Mouse (Mus musculus) forebrain, postnatal 0 days (tissue): ENCODE data around the gene Rabep1. TPM values are rescaled to one million over a fixed set of nuclear protein-coding genes. Genes with fewer than 3 reads are reported as not detected.

Experiments
- ATAC-seq: fragments of 200-750 bp; cut with Nextera tagmentation; 2 replicates; pipeline ENCODE4 v1.8.0; 2017; ENCODE audit warnings: mild to moderate bottlenecking, moderate library complexity
- DNase-seq: peaks from one replicate; pipeline ENCODE4 v3.0.0-alpha.2; 2015
- H3K27ac ChIP-seq: fragments of 300-500 bp; sonication (generic); 2 replicates; pipeline ENCODE4 v1.5.1; 2014; ENCODE audit warnings: low read depth, mild to moderate bottlenecking, antibody characterized with exemption, low read length, moderate library complexity, mixed read lengths
- H3K27me3 ChIP-seq: fragments of 300-500 bp; sonication (generic); 2 replicates; pipeline ENCODE4 v1.6.1; 2014; ENCODE audit warnings: mild to moderate bottlenecking, low read length, mixed read lengths; ENCODE audit not compliant: insufficient read depth
- H3K36me3 ChIP-seq: fragments of 300-500 bp; sonication (generic); 2 replicates; pipeline ENCODE4 v1.6.1; 2014; ENCODE audit warnings: mild to moderate bottlenecking, moderate library complexity; ENCODE audit not compliant: insufficient read depth
- H3K4me1 ChIP-seq: fragments of 300-500 bp; sonication (generic); 2 replicates; pipeline ENCODE4 v1.6.1; 2014; ENCODE audit warnings: antibody characterized with exemption; ENCODE audit not compliant: insufficient read depth
- H3K4me2 ChIP-seq: fragments of 300-500 bp; sonication (generic); 2 replicates; pipeline ENCODE4 v1.6.1; 2014; ENCODE audit warnings: low read depth, mild to moderate bottlenecking, moderate library complexity
- H3K4me3 ChIP-seq: fragments of 300-500 bp; sonication (generic); 2 replicates; pipeline ENCODE4 v1.5.1; 2014; ENCODE audit warnings: low read depth, low read length, mixed read lengths
- H3K9ac ChIP-seq: fragments of 300-500 bp; sonication (generic); 2 replicates; pipeline ENCODE4 v1.6.1; 2014; ENCODE audit warnings: mild to moderate bottlenecking
- H3K9me3 ChIP-seq: fragments of 300-500 bp; sonication (generic); 2 replicates; pipeline ENCODE4 v1.6.1; 2016; ENCODE audit warnings: low read length
- CTCF ChIP-seq: sonication (generic); IDR thresholded peaks from 2 replicates; pipeline ENCODE4 v1.5.1; 2016; ENCODE audit warnings: antibody characterized with exemption, control low read depth, low read depth
- WGBS: fragments of 180-500 bp; shearing (Covaris S2); extraction: QIAGEN DNeasy Blood & Tissue Kit; methylation state at CpG from one replicate; pipeline ENCODE4 v1.1.7; 2014; 5-methylcytosine and 5-hydroxymethylcytosine counted together
- polyA plus RNA-seq: library from polyadenylated mRNA; unstranded; fragments of >200 nt; fragmentation: Nextera tagmentation; extraction: Ambion mirVana; gene quantifications from 2 replicates; pipeline ENCODE4 v1.2.1, GENCODE M21; 2015
- total RNA-seq: library from RNA; depleted of rRNA; stranded (reverse); fragments of >200 nt; gene quantifications from 2 replicates; pipeline ENCODE4 v1.2.3, GENCODE M21; 2014; rRNA removed

Rabep1 gene
- total RNA-seq (107 and 109 TPM in 2 replicates), polyA plus RNA-seq (81.5 and 103 TPM in 2 replicates)

- peaks cover 12% of the 10 kb centered on the region for H3K4me1 ChIP-seq
- DNase-seq (peak; percentile 96), ATAC-seq (peak; percentile 97)
- peak within 1 kb of the TSS; percentile 96 for H3K9ac ChIP-seq
- TF ChIP-seq CTCF: no peak
- H3K9me3 ChIP-seq: no peaks in the 10 kb centered on the region
- peak within 1 kb of the TSS; percentile 71 for H3K4me2 ChIP-seq
- H3K27me3 ChIP-seq: no peaks in the 10 kb centered on the region
- no peaks in the 10 kb centered on the region for H3K36me3 ChIP-seq
- peak within 1 kb of the TSS; percentile 84 for H3K27ac ChIP-seq
- peak within 1 kb of the TSS; percentile 77 for H3K4me3 ChIP-seq
- 2% methylated on average over 72 of the region's 88 CpGs for WGBS
Observed at GRCm38 (mm10) chr11:70844559-70845456, at the start of gene Rabep1. Rabep1 (plus strand) TSS chr11:70844778.

- H3K27ac ChIP-seq: no peak overlapping the region
- H3K9ac ChIP-seq: no peak overlapping the region
- DNase-seq (no peak), ATAC-seq (no peak)
- TF ChIP-seq CTCF: no peak
- no peaks in the 10 kb centered on the region for H3K27me3 ChIP-seq
- no peaks in the 10 kb centered on the region for H3K4me1 ChIP-seq
- H3K4me3 ChIP-seq: no peak overlapping the region
- H3K9me3 ChIP-seq: no peaks in the 10 kb centered on the region
- no peaks in the 10 kb centered on the region for H3K36me3 ChIP-seq
- no peak overlapping the region for H3K4me2 ChIP-seq
- WGBS: 90% methylated on average over 2 of the region's 2 CpGs
Observed at GRCm38 (mm10) chr11:70802208-70802864, 42.2 kb upstream of the Rabep1 start.

DNA sequence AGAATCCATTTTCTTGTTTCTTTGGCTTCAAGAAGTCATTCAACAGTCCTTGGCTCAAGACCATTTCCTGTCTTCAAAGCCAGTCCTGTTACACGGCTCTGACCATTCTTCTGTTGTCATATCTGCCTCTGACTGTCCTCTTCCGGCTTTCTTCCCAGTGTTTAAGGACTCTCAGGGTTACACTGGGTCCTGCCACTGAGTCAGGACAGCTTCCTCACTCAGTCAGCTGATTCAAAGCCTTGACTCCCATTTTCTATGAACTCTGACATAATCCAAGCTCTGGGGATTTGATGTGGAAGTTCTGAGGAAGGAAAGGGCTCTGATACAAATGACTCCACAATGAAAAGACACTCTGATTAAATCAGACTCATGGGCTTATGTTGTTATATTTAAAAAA, 41.7 kb upstream of the Rabep1 start:
- Histone ChIP-seq H3K9me3 (no peaks in the 10 kb centered on the region), H3K4me2 (no peak overlapping the region), H3K27me3 (no peaks in the 10 kb centered on the region), H3K36me3 (no peaks in the 10 kb centered on the region), H3K27ac (no peak overlapping the region), H3K4me1 (no peaks in the 10 kb centered on the region), H3K4me3 (no peak overlapping the region), H3K9ac (no peak overlapping the region)
- no peak for TF ChIP-seq CTCF
- WGBS: 81% methylated on average over 2 of the region's 2 CpGs
- ATAC-seq (no peak), DNase-seq (no peak)

DNA sequence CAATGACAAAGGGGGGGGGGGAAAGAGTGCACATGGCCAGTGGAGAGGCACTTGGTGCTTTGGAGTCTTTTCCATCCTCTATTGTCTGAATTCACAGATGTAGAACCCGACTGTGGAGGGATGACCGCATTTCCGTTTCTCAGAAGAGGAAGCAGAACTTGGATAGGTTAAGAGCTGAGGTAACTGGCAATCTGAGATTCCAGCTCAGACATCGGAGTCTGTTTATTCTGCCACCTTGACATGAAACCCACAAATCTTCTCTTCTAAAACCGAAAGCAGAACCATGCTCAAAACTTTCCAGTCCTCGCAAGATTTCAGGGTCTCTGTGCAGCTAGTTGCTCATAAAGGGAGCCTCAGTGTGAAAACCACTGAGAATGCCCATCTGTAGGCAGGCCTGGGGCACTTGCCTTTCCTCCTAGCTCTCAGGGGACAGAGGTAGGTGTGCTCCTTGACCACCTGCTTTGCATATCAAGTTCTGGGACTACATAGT, 40.8 kb upstream of the Rabep1 start:
- ATAC-seq (no peak), DNase-seq (no peak)
- Histone ChIP-seq H3K27ac (no peak overlapping the region), H3K9ac (no peak overlapping the region), H3K4me2 (no peak overlapping the region), H3K27me3 (no peaks in the 10 kb centered on the region), H3K4me1 (no peaks in the 10 kb centered on the region), H3K36me3 (no peaks in the 10 kb centered on the region), H3K4me3 (no peak overlapping the region), H3K9me3 (no peaks in the 10 kb centered on the region)
- no peak for TF ChIP-seq CTCF
- 86% methylated on average over 6 of the region's 6 CpGs for WGBS

- H3K4me1 ChIP-seq: no peaks in the 10 kb centered on the region
- H3K4me3 ChIP-seq: no peak overlapping the region
- TF ChIP-seq CTCF: no peak
- WGBS: 76% methylated on average over 3 of the region's 3 CpGs
- no peak overlapping the region for H3K9ac ChIP-seq
- H3K9me3 ChIP-seq: no peaks in the 10 kb centered on the region
- ATAC-seq (no peak), DNase-seq (no peak)
- no peaks in the 10 kb centered on the region for H3K27me3 ChIP-seq
- no peak overlapping the region for H3K27ac ChIP-seq
- no peak overlapping the region for H3K4me2 ChIP-seq
- no peaks in the 10 kb centered on the region for H3K36me3 ChIP-seq
Observed at GRCm38 (mm10) chr11:70804395-70804794, 40.2 kb upstream of the Rabep1 start.

DNA sequence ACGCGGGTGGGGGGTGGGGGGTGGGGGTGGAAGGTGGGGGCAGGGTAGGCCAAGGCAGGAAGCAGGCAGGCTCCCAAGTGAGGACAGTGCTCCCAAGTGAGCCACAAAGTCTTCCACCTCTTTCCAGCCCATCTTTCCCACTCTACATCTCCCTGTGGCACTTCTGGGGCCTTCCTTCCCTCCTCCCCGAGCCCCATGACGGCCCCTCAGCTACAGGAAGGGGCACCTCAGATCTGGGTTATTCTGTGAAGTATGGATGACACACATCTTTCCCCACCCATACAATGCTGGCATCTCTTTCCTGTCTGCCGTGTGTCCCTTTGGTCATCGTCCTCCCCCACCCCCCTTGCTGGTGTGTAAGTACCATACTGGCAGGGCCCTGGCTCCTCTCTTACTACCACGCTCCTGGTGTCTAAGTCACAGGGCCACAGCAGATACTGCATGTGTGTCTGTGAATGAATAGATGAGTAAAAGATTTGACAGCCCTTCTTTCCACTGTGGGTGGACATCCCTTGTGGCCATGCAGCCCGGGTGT, 38.9 kb upstream of the Rabep1 start:
- no peak overlapping the region for H3K4me2 ChIP-seq
- no peak for TF ChIP-seq CTCF
- no peaks in the 10 kb centered on the region for H3K4me1 ChIP-seq
- H3K27me3 ChIP-seq: no peaks in the 10 kb centered on the region
- no peak for ATAC-seq
- WGBS: 84% methylated on average over 8 of the region's 8 CpGs
- no peaks in the 10 kb centered on the region for H3K9me3 ChIP-seq
- no peak for DNase-seq
- H3K27ac ChIP-seq: no peak overlapping the region
- no peak overlapping the region for H3K4me3 ChIP-seq
- no peaks in the 10 kb centered on the region for H3K36me3 ChIP-seq
- H3K9ac ChIP-seq: no peak overlapping the region

DNA sequence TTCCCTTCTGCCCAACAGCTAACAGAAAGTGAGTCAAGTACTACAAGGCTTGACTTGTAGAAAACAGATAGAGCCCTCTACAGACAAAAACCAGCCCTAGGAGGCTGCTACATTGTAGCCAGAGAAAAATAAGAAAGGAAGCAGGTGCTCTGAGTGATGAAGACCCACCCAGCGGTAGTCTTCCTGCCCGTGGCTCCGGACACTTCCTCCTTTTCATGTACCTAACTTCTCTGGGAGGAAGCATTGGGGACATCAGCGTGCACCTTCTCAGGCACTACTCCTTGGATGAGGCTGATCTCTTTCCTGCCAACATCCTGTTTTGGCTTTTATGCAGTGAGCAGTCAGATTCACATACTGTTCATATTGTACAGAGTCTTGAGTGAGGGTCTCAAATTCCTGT, 37.9 kb upstream of the Rabep1 start:
- no peak overlapping the region for H3K9ac ChIP-seq
- no peak for TF ChIP-seq CTCF
- no peak for ATAC-seq
- H3K27me3 ChIP-seq: no peaks in the 10 kb centered on the region
- H3K4me3 ChIP-seq: no peak overlapping the region
- WGBS: 88% methylated on average over 4 of the region's 4 CpGs
- no peaks in the 10 kb centered on the region for H3K36me3 ChIP-seq
- H3K4me1 ChIP-seq: no peaks in the 10 kb centered on the region
- H3K9me3 ChIP-seq: no peaks in the 10 kb centered on the region
- no peak for DNase-seq
- no peak overlapping the region for H3K4me2 ChIP-seq
- no peak overlapping the region for H3K27ac ChIP-seq
